Mouse (Mus musculus) WW6 (cell line): Measurements from ENCODE around the gene Stard7.
"Not testable (repeated sequence)": the region's sequence is repeated elsewhere in the genome, so short reads cannot be mapped to it uniquely, and the experiment has no call there.

ENCODE experiments used
- DNase-seq: peaks from one replicate; pipeline ENCODE4 v3.0.0-alpha.2; 2013; ENCODE audit warnings: low read depth, low spot score

Stard7 gene

GRCm38 (mm10) chr2:127269491-127270299 lies at the start of gene Stard7:
TSS of gene Stard7 (plus strand) at chr2:127270218.
- DNase-seq, result peak; percentile 90

GRCm38 (mm10) chr2:127225261-127225660 lies 44.8 kb upstream of the Stard7 start:
- DNase-seq, result no peak

DNA sequence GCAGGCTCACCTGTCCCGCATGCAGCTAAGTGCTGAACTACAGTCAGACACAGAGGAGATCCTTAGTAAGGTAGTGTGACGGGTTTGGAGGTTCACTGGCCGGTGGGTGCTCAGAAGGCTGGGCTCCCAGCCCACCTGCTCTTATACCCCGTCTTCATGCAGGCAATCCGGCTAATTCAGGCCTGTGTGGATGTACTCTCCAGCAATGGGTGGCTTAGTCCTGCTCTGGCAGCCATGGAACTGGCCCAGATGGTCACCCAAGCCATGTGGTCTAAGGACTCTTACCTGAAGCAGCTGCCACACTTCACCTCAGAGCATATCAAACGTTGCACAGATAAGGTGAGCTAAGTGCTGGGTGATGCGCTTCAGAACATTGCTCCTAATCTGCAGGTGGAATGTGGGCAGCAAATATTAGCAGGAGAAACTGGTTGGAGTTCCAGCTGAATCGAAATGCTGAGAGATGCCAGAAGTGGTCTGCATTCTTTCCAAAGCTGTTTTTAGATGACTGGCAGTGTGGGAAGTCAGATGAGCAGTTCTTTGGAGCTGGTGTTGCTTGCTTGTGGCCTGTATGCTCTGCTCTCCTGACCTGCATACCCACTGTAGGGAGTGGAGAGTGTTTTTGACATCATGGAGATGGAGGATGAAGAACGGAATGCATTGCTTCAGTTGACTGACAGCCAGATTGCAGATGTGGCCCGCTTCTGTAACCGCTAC lies 32.0 kb upstream of the Stard7 start:
- DNase-seq, result no peak

- no peak for DNase-seq
These were observed 30.0 kb upstream of the Stard7 start for GRCm38 (mm10) chr2:127240065-127240464.

DNA sequence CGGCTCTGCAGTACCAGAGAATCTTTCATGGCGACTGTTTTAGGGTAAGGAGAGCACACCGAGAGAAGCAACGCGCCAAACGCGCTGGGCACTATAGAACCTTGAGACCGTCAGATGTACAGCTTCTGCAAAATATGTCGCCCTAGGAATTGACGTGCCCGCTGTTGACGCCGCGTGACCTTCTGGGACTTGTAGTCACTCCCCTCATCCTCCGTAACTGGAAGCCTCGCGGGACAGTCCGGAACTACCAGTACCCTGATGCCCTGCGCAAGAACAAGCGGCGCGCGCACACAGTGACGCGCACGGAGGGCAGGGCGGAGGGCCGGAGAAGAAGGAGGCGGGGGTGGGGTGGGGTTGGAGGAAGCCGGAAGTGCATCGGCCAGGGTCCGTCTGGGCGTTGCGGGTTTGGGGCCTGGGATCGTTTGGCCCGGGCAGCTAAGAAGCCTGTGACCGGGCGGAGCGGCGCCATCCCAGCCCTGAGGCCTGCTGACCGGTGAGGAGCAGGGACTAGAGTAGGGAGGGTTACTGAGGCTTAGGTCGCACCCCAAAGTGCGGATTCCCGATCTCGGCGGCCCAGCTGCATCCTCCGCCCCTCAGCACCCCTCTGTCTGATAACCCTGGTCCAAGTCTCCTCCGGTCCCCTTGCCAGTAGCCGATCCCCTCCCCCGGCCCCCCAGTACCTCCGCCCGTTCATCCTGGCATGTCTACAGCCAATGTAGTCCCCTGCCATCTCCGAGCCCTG lies 22.3 kb upstream of the Stard7 start, which contains the start of the genes Ciao1 and Tmem127:
Gene Ciao1, minus strand, starts transcription at position 225 of the 742 bp plus-strand sequence.
Gene Tmem127, plus strand, starts transcription at position 317 of the 742 bp plus-strand sequence.
- DNase-seq, result peak; percentile 97

DNA sequence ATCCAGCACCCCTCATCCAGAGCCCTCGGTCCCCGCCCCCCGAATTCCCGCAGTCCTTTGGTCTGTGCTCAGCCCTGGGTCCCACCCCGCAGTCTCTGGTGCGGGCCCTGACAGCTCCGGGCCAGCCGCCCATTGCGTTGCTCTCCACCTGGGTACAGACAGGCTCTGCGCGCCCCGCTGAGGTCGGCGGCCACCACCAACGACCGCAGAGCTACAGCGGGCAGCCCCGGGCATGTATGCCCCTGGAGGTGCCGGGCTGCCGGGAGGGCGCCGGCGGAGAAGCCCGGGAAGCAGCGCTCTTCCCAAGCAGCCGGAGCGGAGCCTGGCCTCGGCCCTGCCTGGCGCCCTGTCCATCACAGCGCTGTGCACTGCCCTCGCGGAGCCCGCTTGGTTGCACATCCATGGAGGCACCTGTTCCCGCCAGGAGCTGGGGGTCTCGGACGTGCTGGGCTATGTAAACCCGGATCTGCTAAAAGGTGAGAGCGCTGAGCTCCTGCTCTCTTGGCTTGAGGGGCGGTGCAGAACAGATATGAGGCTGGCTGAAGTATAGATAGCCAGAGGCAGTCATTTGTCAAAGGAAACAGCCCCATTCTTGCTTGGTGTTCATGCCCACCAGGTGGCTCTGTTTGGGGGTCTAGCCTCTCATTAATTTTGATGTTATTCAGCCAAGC lies 21.5 kb upstream of the Stard7 start:
- no peak for DNase-seq

- DNase-seq, result no peak
These were observed 19.6 kb upstream of the Stard7 start for GRCm38 (mm10) chr2:127250291-127251008.

GRCm38 (mm10) chr2:127251457-127251856 lies 18.6 kb upstream of the Stard7 start:
- DNase-seq, result no peak

DNA sequence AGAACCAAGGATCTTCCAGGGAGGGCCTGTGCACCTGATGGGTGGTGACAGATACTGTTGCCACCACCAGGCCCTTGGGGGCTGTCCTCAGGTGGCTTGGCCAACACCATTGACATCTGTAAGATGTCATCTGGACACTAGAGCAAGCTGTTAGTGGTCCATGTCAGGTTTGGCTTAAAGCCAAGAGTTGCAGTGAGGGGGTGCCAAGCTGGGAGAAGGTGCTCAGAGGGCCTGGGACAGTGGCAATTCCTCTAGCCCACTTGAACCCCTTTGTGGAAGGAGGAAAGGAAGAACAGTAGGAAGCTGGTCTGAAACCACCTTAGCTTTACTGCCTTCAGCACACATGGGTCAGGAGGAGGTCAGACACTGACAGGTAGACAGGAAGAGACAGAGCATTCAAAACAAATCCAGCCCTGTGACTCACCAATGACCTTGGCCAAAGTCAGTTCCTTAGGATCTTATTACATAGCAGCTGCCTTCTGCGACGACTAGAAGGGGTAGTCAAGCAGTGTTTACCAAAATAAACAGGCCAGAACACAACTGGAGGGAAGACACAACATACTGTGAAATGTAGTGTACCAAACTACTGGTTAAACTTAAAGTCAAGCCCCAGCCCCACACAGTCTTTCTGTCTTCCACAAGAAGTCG lies 18.0 kb upstream of the Stard7 start:
- no peak for DNase-seq

GRCm38 (mm10) chr2:127252787-127253186 lies 17.2 kb upstream of the Stard7 start:
- no peak for DNase-seq

DNA sequence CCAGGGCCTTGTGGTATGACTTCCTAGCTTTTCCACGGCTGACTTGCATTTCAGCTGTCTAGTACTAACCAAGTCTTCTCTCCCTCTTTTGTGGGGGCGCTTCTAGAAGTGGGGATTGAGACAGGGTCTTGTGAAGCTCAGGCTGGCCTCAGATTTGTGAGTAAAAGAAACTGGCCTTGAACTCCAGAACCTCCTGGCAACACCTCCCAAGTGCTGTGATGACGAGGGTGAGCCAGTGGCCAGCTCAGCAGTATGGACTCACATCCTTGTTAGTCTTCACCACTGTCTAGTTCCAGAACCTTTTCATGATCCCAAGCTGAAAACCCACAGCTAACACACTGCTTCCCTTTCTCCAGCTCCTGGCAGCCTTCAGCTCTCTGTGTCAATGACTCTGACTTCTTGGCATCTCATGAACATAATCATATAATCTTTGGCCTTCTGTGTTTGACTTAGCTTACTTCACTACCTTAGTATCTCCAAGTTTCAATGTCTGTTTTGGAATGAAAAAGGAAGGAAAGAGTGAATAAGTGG lies 15.3 kb upstream of the Stard7 start:
- no peak for DNase-seq

DNA sequence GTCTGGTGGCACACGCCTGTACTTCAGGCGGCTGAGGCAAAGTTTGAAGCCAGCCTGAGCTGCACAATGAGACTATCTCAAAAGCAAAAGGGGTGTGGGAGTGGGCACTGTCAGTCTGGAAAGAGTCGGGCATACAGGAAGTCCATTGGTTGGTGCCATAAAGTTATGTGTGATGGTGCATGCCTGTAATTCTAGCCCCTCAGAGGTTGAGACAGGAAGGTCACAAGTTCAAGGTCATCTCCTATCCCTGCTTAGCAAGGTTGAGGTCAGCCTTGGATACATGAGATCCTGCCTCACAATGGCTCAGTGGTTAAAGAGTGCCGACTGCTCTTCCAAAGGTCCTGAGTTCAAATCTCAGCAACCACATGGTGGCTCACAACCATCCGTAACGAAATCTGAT lies 14.7 kb upstream of the Stard7 start:
- no peak for DNase-seq

GRCm38 (mm10) chr2:127259340-127259739 lies 10.7 kb upstream of the Stard7 start:
- no peak for DNase-seq

- DNase-seq, result no peak
These were observed 7.5 kb upstream of the Stard7 start for GRCm38 (mm10) chr2:127262480-127262879.

GRCm38 (mm10) chr2:127267854-127268253 lies 2.2 kb upstream of the Stard7 start:
- DNase-seq, result no peak

DNA sequence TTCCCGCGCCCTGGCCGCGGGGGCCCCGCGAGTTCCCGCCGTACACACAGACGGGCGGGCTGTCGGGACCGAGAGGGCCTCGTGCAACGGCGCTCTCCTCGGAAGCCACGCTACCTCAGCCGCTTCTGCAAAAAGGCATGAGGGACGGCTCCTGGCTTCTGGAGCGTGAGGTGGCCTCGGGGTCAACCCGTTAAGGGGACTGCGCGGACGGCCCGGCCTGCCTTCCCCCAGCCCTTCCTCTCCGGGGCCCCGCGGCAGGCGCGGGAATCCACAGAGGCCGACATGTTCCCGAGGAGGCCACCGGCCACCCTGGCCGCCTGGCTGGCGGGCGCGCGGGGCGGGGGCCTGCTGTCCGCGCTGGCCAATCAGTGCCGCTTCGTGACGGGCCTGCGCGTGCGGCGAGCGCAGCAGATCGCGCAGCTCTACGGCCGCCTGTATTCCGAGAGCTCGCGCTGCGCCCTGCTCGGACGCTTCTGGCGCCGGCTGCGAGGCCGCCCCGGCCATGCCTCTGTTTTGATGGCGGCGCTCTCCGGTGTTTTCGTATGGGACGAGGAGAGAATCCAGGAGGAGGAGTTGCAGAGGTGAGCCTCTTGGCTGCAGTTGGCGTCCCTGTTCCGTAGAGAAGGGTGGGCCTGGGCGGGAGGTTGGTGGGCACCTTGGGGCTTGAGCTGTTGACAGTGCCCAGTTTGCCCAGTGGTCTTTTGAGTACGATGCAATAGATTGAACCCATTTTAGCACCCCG lies 453 bp downstream of the Stard7 start:
- DNase-seq, result no peak

DNA sequence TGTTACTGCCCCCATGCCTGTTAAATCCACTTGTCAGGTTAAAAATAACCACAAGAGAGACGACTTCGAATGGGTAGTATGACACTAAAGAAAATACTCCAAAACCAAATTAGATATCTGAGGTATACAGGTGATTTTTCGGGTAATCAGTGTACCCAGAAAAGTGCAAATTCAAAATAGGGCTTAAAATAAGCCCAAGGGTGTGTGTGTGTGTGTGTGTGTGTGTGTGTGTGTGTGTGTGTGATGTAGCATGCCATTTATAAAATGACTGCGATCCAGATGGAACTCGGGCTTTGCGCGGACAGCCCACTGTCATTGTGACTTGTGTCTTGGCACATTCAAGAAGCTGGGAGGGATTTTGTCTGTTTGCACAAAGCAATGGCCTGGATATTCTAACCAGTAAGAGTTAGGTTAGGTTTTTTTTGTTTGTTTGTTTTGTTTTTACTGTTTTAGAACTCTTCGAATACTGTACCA lies 1.1 kb downstream of the Stard7 start:
- no peak for DNase-seq

- not testable (repeated sequence) for DNase-seq
These were observed 2.0 kb downstream of the Stard7 start for GRCm38 (mm10) chr2:127272049-127272448.

- no peak for DNase-seq
These were observed 2.8 kb downstream of the Stard7 start for GRCm38 (mm10) chr2:127272806-127273205.
